Mouse (Mus musculus) c-Kit-positive CD71-positive TER-119-negative erythroid progenitor cells, embryonic 14.5 days (primary cell): ENCODE results near the gene Trpc5os.

Experiments
- DNase-seq: peaks from one replicate; pipeline ENCODE4 v3.0.0-alpha.2; 2013; ENCODE audit warnings: low read depth

Trpc5os gene

DNA sequence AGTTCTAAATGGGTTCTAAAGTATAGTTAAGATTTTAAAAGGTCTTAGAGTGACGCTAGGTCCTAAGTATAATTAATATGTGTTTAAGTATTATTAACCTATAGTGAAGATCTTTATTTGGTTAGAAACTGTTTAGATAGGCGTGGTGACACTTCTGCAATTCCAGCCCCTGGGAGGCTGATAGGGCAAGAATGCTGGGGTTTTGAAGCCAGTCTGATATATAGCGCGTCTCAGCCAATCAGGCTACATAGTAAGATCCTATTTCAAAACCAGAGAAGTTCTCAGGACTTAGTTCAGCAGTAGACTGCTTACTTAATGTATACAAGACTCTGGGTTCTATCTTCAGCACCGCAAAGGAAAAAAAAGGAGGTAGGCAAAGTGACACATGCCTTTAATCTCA, at the start of gene Trpc5os:
Trpc5os (plus strand) TSS at position 301 of the 400 bp plus-strand sequence.
- no peak for DNase-seq

GRCm38 (mm10) chrX:144408036-144408435, 48.3 kb upstream of the Trpc5os start:
- no peak for DNase-seq

- no peak for DNase-seq
These were observed 36.1 kb upstream of the Trpc5os start for GRCm38 (mm10) chrX:144420259-144420658.

GRCm38 (mm10) chrX:144421091-144421490, 35.3 kb upstream of the Trpc5os start:
- DNase-seq, result no peak

GRCm38 (mm10) chrX:144423848-144424247, 32.5 kb upstream of the Trpc5os start:
- no peak for DNase-seq

- no peak for DNase-seq
These were observed 8.0 kb downstream of the Trpc5os start for GRCm38 (mm10) chrX:144464416-144464815.

DNA sequence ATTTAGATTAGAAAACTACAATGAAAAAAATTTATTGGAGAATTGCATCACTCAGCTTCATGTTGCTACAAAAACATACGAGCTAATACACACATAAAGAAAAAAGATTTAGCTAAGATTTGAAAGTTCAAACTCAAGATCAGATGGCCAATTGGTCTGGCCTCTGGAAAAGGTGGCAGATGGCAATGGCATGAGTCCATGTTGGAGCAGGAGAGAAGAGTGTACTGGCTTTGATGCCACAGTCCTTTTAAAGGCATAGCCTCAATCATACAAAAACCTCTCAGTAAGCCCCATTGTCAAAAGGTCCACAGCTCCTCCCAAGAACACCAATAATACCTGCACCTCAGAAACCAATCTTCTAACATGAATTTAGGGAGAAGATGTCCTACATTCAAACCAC, 35.0 kb downstream of the Trpc5os start:
- no peak for DNase-seq

DNA sequence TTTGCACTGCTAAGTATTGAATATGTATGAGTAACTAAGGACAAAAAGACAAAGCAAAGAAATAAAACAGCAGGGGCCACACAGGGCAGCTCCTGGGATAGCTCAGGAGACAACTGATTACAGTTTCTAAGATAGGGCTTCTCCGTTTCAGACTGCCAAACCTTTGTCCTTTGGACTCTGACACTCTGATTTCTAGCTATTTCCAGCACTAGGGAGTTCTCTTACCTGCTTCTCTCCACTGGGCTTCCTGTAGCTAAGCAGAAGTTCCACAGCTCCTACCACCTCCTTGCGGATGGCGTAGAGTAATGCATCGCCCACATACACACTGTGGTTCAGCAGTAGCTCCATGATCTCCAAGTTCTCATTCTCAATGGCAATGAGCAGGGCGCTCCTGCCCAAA, 66.9 kb downstream of the Trpc5os start:
- no peak for DNase-seq

GRCm38 (mm10) chrX:144526042-144526441, 69.7 kb downstream of the Trpc5os start:
- DNase-seq, result no peak
